Mouse (Mus musculus) spleen, postnatal 10 days (tissue): ENCODE measurements at regions not wholly inside any gene's neighbourhood (a gene's known extent, or its start where the extent isn't known, plus 50 kb on each side); places are given as distances from the start of the nearest gene placed in this dataset.

Experiments used
- DNase-seq, 2 experiments: peaks; one replicate each; pipeline ENCODE4 v3.0.0; 2021 to 2022; ENCODE audit warnings: low spot score in 2 of 2

DNA sequence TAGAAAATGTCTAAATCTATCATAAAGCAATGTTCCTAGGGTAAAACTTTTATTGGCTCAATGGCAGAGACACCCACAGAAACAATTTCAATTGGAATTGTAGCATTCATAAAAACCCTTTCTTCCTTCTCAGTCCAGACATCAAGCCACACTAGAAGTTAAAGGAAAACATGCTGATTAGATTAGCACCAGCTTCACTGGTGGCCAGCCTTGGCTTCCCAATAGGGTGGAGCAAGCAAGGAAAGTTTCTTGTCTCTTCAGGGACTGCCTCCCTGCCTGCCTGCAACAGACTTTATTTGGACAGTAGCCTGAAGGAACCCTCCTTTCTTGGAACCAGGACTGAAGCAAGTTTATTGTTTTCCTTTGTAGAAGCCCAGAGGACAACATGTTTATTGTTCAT, 289.0 kb upstream of the Mef2c start:
- DNase-seq = no peak

DNA sequence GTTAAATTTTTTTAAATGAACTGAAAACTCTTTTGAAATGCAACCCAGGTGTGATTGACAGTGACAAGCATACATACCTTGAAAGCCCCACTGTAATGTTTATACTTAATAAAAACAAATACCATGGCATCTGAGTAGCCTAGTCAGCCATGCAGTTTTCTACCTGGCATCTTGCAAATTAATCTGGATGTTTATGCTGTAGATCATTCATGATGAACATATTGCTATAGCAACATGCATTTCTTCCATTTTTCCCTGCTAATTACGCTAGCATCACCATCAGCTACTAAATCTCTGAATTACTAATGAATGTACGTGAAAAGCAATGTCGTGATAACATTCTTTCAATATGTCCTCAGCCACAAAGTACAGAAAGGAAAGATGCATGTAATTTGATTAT, 287.4 kb upstream of the Mef2c start:
- DNase-seq = no peak

GRCm38 (mm10) chr13:83252452-83252851, 251.4 kb upstream of the Mef2c start:
- no peak for DNase-seq

- no peak for DNase-seq
Observed at GRCm38 (mm10) chr13:83266591-83266990, 237.2 kb upstream of the Mef2c start.

DNA sequence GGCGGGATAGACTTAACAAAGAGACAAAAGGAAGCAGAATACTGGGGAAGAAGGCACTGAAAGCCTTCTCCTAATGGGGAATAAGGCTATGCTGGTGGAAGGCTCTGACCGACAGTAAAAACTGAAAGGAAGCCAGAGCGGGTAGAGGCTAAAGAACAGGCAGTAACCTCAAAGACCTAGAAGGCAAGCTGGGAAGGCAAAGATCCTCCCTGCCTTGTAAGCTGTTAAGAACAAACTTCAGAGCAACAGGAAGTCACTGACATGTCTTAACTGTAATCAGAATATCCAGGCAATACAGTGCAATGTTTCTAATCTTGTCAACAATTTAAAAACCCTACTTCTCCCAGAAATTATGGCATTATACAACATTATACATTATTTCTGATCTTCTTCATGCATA, 235.2 kb upstream of the Mef2c start:
- DNase-seq = no peak

DNA sequence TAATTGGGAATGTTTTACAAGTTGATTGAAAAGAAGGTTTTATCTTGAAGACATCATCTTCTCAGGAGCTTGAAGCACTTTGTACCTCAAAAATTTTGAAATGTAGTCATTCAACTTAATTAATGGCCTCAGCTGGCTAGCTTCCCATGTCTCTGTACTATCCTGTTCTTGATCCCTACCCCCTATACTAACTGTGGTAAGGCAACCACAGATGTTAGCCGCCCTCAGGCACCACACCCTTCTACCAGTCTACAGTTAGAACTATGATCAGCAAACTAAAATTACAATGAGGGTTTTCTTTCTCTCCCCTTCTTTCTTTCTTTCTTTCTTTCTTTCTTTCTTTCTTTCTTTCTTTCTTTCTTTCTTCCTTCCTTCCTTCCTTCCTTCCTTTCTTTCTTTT, 225.1 kb upstream of the Mef2c start:
- DNase-seq = no peak

GRCm38 (mm10) chr13:83307696-83308095, 196.1 kb upstream of the Mef2c start:
- no peak for DNase-seq

- DNase-seq = no peak
Observed at GRCm38 (mm10) chr13:83328488-83328887, 175.3 kb upstream of the Mef2c start.

GRCm38 (mm10) chr13:83333728-83334127, 170.1 kb upstream of the Mef2c start:
- no peak for DNase-seq

DNA sequence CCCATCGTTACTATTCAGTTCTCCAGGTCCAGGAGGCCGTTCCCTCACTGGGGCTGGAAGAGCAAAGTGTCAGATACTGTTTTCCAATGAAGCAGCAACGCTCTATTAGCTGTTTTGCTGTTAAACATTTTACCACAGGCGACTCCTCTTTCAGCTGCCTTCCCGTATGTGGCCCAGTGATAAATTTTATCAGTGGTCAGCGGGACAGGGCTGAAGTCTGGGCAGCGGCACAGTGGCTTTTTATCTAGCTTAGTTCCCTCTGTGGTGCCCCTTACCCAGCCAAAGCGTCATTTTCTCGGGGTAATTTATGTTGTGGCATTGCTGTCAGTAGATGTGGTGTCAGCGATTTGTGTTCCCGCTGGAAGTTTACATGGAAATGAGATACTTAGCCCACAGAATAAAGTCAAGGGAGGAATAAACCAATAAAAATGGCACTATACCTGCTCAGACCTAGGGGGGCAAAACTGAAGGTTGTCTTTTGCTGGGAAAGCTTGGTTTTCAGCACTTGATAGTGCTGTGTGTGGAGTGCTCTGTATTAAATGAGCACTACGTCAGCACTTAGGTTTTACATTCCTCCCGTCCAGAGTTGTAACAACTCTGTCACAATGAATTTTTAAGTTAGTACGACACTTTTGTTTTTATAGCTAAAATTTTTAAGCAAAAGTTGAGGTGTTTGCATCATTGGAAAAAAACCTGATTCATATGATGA, 159.1 kb upstream of the Mef2c start:
- DNase-seq = peak; percentile 61 to 64

GRCm38 (mm10) chr13:83355341-83355740, 148.5 kb upstream of the Mef2c start:
- DNase-seq = no peak

DNA sequence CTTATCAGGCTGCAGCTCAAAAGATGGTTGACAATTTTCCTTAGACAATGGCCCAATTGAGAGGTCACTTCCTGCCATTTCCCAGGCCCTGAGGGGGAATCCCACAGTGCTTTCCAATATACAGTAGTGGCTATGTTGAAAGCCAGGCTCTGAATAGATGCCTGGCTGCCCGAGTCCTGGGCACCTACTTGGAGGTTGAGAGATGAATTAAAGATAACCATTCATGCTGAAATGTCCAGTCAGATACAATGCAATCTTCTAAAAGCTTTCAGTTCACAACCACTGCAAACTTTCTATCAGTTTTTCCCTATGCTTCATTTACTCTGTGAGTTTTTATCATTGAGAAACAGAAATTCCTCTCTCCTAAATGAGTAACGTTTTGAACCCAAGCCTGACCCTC, 143.3 kb upstream of the Mef2c start:
- no peak for DNase-seq

DNA sequence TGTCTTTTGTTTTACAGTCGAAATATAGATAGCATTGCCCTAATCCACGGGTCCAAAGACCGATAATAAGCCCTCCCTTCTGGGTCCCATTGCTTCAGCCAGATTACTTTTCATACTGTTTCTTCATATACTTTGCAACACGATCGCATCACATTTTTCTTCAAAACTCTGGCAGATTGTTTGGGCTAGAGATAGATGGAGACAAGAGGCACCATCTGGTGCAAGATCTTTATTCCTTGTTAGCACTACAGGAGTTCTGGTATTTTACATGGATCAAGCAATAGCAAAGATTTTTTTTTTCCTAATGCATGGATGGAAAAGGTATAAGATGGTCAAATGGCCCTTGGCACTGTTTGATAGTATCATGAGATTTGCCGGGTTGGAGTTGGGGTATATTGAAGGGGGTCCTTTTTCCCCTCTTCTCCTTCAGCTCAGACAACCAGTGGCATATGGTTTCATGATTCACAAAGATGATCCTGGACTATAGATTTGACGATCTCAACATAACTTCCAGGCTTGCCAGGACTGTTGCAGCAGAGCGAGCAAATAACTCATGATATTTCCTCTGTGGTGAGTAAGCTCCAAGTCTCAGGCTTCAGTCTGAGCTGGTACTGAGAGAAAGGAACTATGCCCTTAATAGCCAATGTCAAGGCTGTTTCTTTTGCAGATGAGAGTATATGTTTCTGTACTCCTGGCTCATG, 127.6 kb upstream of the Mef2c start:
- DNase-seq = no peak

- DNase-seq = no peak
Observed at GRCm38 (mm10) chr13:83378644-83379043, 125.2 kb upstream of the Mef2c start.

GRCm38 (mm10) chr13:83382609-83383008, 121.2 kb upstream of the Mef2c start:
- DNase-seq = peak in 1 of 2 experiments; percentile 16

- no peak for DNase-seq
Observed at GRCm38 (mm10) chr13:83394773-83395172, 109.1 kb upstream of the Mef2c start.

DNA sequence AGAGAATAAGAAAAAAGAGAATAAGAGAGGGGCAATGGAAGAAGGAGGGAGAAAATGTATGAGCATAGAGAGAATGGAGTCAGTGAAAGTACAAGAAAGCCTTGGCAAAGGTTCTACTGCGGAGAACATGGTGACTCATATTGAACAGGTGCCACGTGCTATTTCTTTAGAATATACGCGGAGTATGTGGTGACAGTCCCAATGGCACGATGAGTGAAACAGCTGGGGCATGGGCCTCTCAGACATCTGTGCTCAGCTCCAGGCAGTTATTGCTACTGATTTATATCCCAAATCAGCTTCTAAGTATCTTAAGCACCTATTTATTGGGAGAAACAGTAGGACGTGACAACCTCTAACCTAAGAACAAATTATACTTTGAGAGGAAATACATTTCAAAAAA, 104.5 kb upstream of the Mef2c start:
- no peak for DNase-seq

DNA sequence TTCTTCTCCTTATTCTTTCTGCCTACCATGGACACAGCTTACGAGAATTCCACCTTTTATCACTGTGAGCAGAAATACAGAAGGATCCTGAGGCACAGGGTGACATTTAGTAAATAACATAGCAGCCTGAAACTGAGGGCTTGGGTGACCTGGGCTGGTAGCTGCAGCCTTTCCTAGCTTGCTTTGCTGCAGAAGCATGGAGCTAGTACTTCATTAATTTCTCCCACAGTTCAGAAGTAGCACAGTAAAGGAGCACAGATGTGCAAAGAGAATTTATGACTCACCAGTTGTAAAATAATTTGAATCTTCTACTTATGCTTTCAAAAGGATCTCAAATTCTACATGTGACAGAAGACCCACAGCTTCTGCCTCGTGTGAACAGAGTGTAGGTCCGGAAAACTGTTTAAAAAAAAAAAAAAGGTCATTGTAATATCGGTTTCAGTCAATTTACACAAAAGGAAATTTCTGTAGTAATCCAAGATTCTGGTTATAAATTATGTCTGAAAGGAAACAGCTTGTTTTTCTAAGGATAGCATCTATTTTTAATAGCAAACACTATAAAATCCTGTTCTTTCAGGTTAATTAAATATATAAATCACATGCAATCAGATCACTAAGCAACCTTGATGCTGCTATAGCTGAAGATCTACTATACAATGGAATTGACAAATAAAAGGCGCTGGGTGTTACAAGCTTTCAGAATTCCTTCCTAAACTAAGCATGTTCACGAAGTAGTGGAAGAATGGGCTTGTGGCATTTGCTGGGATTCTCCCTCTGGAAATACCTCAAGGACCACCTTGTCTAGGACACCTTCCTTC, 64.0 kb upstream of the Mef2c start:
- DNase-seq = no peak

DNA sequence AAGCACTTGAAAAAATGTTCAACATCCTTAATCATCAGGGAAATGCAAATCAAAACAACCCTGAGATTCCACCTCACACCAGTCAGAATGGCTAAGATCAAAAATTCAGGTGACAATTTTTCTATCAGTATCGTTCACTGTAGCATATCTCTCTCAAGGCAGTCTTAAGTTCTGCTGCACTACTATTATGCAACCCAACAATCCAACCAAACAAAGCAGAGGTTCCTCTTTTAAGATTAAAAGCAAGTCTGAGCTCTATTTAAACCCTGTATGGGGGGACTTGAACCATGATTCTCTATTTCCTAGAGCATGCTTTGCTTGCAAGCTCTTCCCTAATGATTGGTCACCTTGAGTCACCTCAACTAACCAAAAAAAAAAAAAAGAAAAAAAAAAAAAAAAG, 59.6 kb upstream of the Mef2c start:
- no peak for DNase-seq

DNA sequence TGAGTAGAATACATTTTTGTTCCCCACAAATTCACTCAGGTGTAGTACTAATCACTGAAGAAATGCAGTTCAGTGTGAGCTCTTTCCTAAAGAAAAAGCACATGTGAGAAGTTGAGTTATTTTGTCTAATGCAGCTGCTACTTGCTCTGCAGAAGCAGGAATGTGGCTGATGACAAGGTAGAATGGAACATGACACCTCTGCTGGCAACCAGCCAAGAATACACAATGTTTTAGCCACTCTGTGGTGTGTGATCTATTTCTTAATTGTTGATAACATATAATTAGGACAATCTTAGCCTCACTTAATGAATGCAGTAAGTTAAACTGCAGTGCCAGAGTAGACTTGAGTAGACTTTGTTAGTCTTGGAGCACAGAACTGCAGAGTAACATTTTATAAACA, 53.0 kb upstream of the Mef2c start:
- no peak for DNase-seq

- no peak for DNase-seq
Observed at GRCm38 (mm10) chr13:83452987-83453386, 50.8 kb upstream of the Mef2c start.
